ENCODE assay signal across 22 mouse cellular contexts in the genomic region with DNA sequence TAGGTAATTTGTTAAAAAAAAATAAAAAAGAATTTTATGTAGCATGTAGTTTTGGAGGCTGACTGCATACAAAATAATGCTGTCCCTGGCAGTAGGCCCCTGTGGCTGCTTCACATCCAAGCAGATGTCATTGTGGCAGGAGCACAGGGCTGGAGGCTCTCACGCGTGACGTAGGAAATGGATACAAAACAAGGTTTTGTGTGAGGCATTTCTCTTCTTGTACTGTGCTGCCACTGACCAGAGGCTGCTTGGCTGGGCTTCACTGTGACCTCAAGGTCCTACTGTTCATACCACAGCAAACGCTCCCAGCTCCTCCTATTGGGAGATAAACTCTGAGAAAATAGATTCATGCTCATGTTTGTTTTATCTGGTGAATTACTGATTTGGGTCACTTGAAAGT. TPM values are rescaled to one million over a fixed set of nuclear protein-coding genes. Genes with fewer than 3 reads are reported as not detected.
A peak's percentile ranks its signal among the peaks of the same experiment; 100 is the strongest.
DNase-seq lines count a peak whose midpoint lies in the region; TF ChIP-seq lines count a peak whose summit lies in the region.
"Had no signal": no experiment of that assay in that cellular context is flagged by ENCODE, and none has a peak within 500 bp of the region (broad histone marks: within the 10 kb centered on the region; RNA-seq: fewer than 3 reads in every experiment).

No protein-coding gene starts in this region.

- no peak for TF ChIP-seq POLR2A in kidney, adult 2 months (IDR thresholded peaks at IDR 0.05; ENCODE audit: low read depth, low read length)

- intact Hi-C loops in left cerebral cortex, adult 2 months (cut with DNase I), result no loop called here

- peak; percentile 15 for DNase-seq in adrenal gland, adult 2 months
- DNase-seq in adrenal gland, postnatal 4 days (ENCODE audit: low spot score in 2 of 2), result no peak
- peak; percentile 7 for DNase-seq in kidney, adult 2 months
- DNase-seq in kidney, adult 9 months, result no peak
- peak; percentile 34 for DNase-seq in left cerebral cortex, adult 11 months (ENCODE audit: low spot score)
- DNase-seq in left cerebral cortex, adult 2 months (ENCODE audit: extremely low spot score in 1 of 2, low spot score in 2 of 2), result no peak
- peak; percentile 28 for DNase-seq in telencephalon, adult 2 months (ENCODE audit: low read depth, low spot score)
- DNase-seq: cerebellum, adult 18-20 months; gastrocnemius, postnatal 10 days; heart, adult 11 months; kidney, adult 18-20 months; kidney, postnatal 14 days; liver, embryonic 13.5 days; lung, adult 18-20 months; lung, postnatal 4 days; thymus, postnatal 4 days had no signal

- H3K4me3 ChIP-seq in kidney, adult 2 months (ENCODE audit: insufficient read depth, low read depth, low read length), result no peak overlapping the region
- H3K4me3 ChIP-seq in left cerebral cortex, adult 2 months, result no peak overlapping the region
- H3K4me3 ChIP-seq: erythroblast, embryonic 14.5 days; heart, embryonic 10.5 days; heart, embryonic 15.5 days; limb, embryonic 10.5 days; limb, embryonic 15.5 days; liver, embryonic 13.5 days; midbrain, embryonic 13.5 days had no signal

- no peaks in the 10 kb centered on the region for H3K27me3 ChIP-seq in kidney, adult 2 months (replicated peaks; ENCODE audit: control insufficient read depth, insufficient read depth, low read length)
- H3K27me3 ChIP-seq: heart, embryonic 15.5 days; limb, embryonic 15.5 days; liver, embryonic 13.5 days; midbrain, embryonic 13.5 days had no signal

- TF ChIP-seq CTCF in kidney, adult 2 months (conservative IDR thresholded peaks at IDR 0.05; ENCODE audit: insufficient read depth, insufficient read length, low read depth, low read length), result no peak
- TF ChIP-seq CTCF in left cerebral cortex, adult 2 months (IDR thresholded peaks at IDR 0.05), result no peak

- WGBS in kidney, adult 2 months, result 63% methylated on average over 4 of the region's 4 CpGs

- peaks cover 8% of the 10 kb centered on the region for H3K36me3 ChIP-seq in kidney, adult 2 months (ENCODE audit: control insufficient read depth, insufficient read depth, low read length)

- H3K4me1 ChIP-seq in kidney, adult 2 months (ENCODE audit: control insufficient read depth, insufficient read depth, low read length), result no peaks in the 10 kb centered on the region
- H3K4me1 ChIP-seq: heart, embryonic 10.5 days; heart, embryonic 15.5 days; limb, embryonic 10.5 days; limb, embryonic 15.5 days; liver, embryonic 13.5 days; midbrain, embryonic 13.5 days had no signal

- no peak overlapping the region for H3K27ac ChIP-seq in kidney, adult 2 months (ENCODE audit: insufficient read depth, low read depth, low read length)
- H3K27ac ChIP-seq in left cerebral cortex, adult 2 months, result no peak overlapping the region; the same call in 1 of the 2 replicates
- H3K27ac ChIP-seq: heart, embryonic 10.5 days; heart, embryonic 15.5 days; limb, embryonic 10.5 days; limb, embryonic 15.5 days; liver, embryonic 13.5 days; midbrain, embryonic 13.5 days had no signal

RNA-seq across cellular contexts. Expression of gene Atad2b, which starts 36.0 kb away (rescaled TPM):
- 10 to 100 TPM; 17.6 to 29.7 TPM for total RNA-seq in adrenal gland, adult 2 months (2021)
- 23.0 and 25.5 TPM in 2 replicates for polyA plus RNA-seq in adrenal gland, adult 2 months (2012; rRNA removed)
- total RNA-seq in adrenal gland, postnatal 4 days (2021), result 10 to 100 TPM; 36.6 to 40.5 TPM
- polyA plus RNA-seq in kidney, adult 2 months (2012; rRNA removed), result 5.6 and 6.2 TPM in 2 replicates
- 10 to 100 TPM; 32.6 to 37.9 TPM for total RNA-seq in left cerebral cortex, adult 2 months (2021)

RNA-seq across cellular contexts. Expression of gene Ubxn2a, which starts 45.7 kb away (rescaled TPM):
- total RNA-seq in adrenal gland, adult 2 months (2021), result 10 to 100 TPM; 50.1 TPM
- polyA plus RNA-seq in adrenal gland, adult 2 months (2012; rRNA removed), result 7.1 and 8.6 TPM in 2 replicates
- 10 to 100 TPM; 25.5 to 26.0 TPM for total RNA-seq in adrenal gland, postnatal 4 days (2021)
- polyA plus RNA-seq in kidney, adult 2 months (2012; rRNA removed), result 9.8 and 10.9 TPM in 2 replicates
- total RNA-seq in left cerebral cortex, adult 2 months (2021), result 10 to 100 TPM; 56.5 to 60.3 TPM

Comparison
In these comparisons a context has a peak if more than half of its experiments do, and no peak if none do; other contexts are left out.
1. DNase-seq: peak in adrenal gland, adult 2 months (single experiment), kidney, adult 2 months (single experiment), left cerebral cortex, adult 11 months (single experiment) and telencephalon, adult 2 months (single experiment); none in adrenal gland, postnatal 4 days (0 of 2), kidney, adult 9 months (single experiment) and left cerebral cortex, adult 2 months (0 of 2).